Mouse (Mus musculus) heart, adult 8-10 months (tissue): ENCODE data around the gene Ring1. TPM values are rescaled to one million over a fixed set of nuclear protein-coding genes. Genes with fewer than 3 reads are reported as not detected.

ENCODE experiments used
- DNase-seq: peaks from one replicate; pipeline ENCODE4 v3.0.0; 2022; ENCODE audit warnings: low spot score
- total RNA-seq, 4 experiments: library from RNA; stranded (reverse); gene quantifications; 2 replicates each; pipeline ENCODE4 v1.2.4; 2022

Gene Ring1
- total RNA-seq, result 10 to 100 TPM; 11.9 to 18.1 (median 14.1) TPM

GRCm38 (mm10) chr17:34024317-34024821 lies at the start of gene Ring1:
Gene Ring1, minus strand, starts transcription at chr17:34024680.
- DNase-seq, result peak; percentile 80

GRCm38 (mm10) chr17:34072091-34072490 lies 47.6 kb upstream of the Ring1 start:
- DNase-seq, result no peak

GRCm38 (mm10) chr17:34068864-34069263 lies 44.4 kb upstream of the Ring1 start:
- DNase-seq, result no peak

GRCm38 (mm10) chr17:34057224-34057623 lies 32.7 kb upstream of the Ring1 start:
- DNase-seq, result no peak

- DNase-seq, result no peak
These were observed 23.0 kb upstream of the Ring1 start for GRCm38 (mm10) chr17:34047404-34048050.

GRCm38 (mm10) chr17:34045941-34046340 lies 21.5 kb upstream of the Ring1 start:
- DNase-seq, result no peak

GRCm38 (mm10) chr17:34039562-34040450 lies 15.3 kb upstream of the Ring1 start:
- DNase-seq, result no peak

GRCm38 (mm10) chr17:34038878-34039561 lies 14.5 kb upstream of the Ring1 start, which contains the start of gene Col11a2:
Gene Col11a2, plus strand, starts transcription at chr17:34039437.
- DNase-seq, result no peak

- DNase-seq, result no peak
These were observed 14.0 kb upstream of the Ring1 start for GRCm38 (mm10) chr17:34038440-34038839.

GRCm38 (mm10) chr17:34037241-34037640 lies 12.8 kb upstream of the Ring1 start:
- no peak for DNase-seq

- no peak for DNase-seq
These were observed 12.2 kb upstream of the Ring1 start for GRCm38 (mm10) chr17:34036647-34037046.

GRCm38 (mm10) chr17:34035517-34035916 lies 11.0 kb upstream of the Ring1 start:
- DNase-seq, result no peak

- peak; percentile 68 for DNase-seq
These were observed 9.6 kb upstream of the Ring1 start for GRCm38 (mm10) chr17:34034064-34034463.

- no peak for DNase-seq
These were observed 9.0 kb upstream of the Ring1 start for GRCm38 (mm10) chr17:34033441-34033840.

- no peak for DNase-seq
These were observed 8.3 kb upstream of the Ring1 start for GRCm38 (mm10) chr17:34032806-34033205.

- no peak for DNase-seq
These were observed 7.7 kb upstream of the Ring1 start for GRCm38 (mm10) chr17:34032174-34032632.

- DNase-seq, result peak; percentile 97
These were observed 7.1 kb upstream of the Ring1 start, which contains the start of the genes Slc39a7 and Rxrb for GRCm38 (mm10) chr17:34031465-34032173. Gene Slc39a7, minus strand, starts transcription at chr17:34031682. Gene Rxrb, plus strand, starts transcription at chr17:34031812.

GRCm38 (mm10) chr17:34030861-34031326 lies 6.4 kb upstream of the Ring1 start:
- no peak for DNase-seq

- no peak for DNase-seq
These were observed 5.6 kb upstream of the Ring1 start for GRCm38 (mm10) chr17:34029890-34030595.
